8 mouse cellular contexts compared by ENCODE assay signal in the genomic region with DNA sequence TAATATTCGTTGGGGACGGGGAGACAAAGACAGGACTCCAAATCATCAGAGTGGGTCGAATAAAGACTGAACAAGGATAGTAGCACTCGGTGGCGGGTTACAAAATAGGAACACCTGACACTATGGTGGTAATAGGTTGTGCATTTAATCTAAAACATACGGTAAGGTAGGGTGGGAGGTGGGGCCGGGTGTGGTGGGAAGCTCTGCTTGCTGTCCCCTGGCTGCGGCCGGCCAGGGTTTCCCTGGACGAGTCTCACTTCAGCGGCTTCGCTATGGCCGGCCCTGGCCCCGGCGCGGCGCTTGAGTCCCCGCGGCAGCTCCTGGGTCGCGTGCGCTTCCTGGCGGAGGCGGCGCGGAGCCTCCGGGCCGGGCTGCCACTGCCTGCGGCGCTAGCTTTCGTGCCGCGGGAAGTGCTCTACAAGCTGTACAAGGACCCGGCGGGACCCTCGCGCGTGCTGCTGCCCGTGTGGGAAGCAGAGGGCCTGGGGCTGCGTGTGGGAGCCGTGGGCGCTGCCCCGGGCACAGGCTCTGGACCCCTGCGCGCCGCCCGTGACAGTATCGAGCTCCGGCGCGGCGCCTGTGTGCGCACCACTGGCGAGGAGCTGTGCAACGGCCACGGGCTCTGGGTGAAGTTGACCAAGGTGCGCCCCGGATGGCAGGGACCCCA. TPM values are rescaled to one million over a fixed set of nuclear protein-coding genes. Genes with fewer than 3 reads are reported as not detected.
A peak's percentile ranks its signal among the peaks of the same experiment; 100 is the strongest.
DNase-seq lines count a peak whose midpoint lies in the region; ATAC-seq and TF ChIP-seq lines count a peak whose summit lies in the region.

A gene (plus strand): TSS at position 187 of the 667 bp plus-strand sequence.

- H3K27ac ChIP-seq in limb, embryonic 14.5 days (replicated peaks; ENCODE audit: low read depth, low read length) = peak within 1 kb of the TSS; percentile 61
- H3K27ac ChIP-seq in midbrain, embryonic 15.5 days = peak within 1 kb of the TSS; percentile 81

- no peaks in the 10 kb centered on the region for H3K9me3 ChIP-seq in limb, embryonic 14.5 days (ENCODE audit: control insufficient read depth, low read length)
- H3K9me3 ChIP-seq in midbrain, embryonic 15.5 days = no peaks in the 10 kb centered on the region

- peak within 1 kb of the TSS; percentile 99 for H3K4me2 ChIP-seq in limb, embryonic 14.5 days (replicated peaks; ENCODE audit: low read depth, low read length, severe bottlenecking)
- peak within 1 kb of the TSS; percentile 92 for H3K4me2 ChIP-seq in midbrain, embryonic 15.5 days

- H3K4me1 ChIP-seq in limb, embryonic 14.5 days (ENCODE audit: control insufficient read depth, insufficient read depth, low read length) = peaks cover 8% of the 10 kb centered on the region
- peaks cover 26% of the 10 kb centered on the region for H3K4me1 ChIP-seq in midbrain, embryonic 15.5 days

- peak; percentile 62 for ATAC-seq in limb, embryonic 14.5 days (ENCODE audit: low FRiP score, low read depth)
- peak; percentile 72 for ATAC-seq in midbrain, embryonic 15.5 days (replicated peaks)

- H3K36me3 ChIP-seq in limb, embryonic 14.5 days (ENCODE audit: control insufficient read depth, insufficient read depth, low read length) = peaks cover 25% of the 10 kb centered on the region
- peaks cover 17% of the 10 kb centered on the region; the same call in 1 of the 2 replicates for H3K36me3 ChIP-seq in midbrain, embryonic 15.5 days (replicated peaks)

- TF ChIP-seq POLR2A in limb, embryonic 14.5 days (IDR thresholded peaks at IDR 0.05; ENCODE audit: borderline replicate concordance, extremely low read depth, insufficient read depth, insufficient read length) = no peak

- WGBS in limb, embryonic 14.5 days = 1% methylated on average over 43 of the region's 58 CpGs
- under 1% methylated on average over 51 of the region's 58 CpGs for WGBS in midbrain, embryonic 15.5 days

- DNase-seq in 416B (ENCODE audit: low read depth) = peak; percentile 81
- DNase-seq in adrenal gland, adult 2 months = peak; percentile 80
- DNase-seq in embryo, embryonic 11.5 days (ENCODE audit: low read depth, low spot score) = peak; percentile 64
- peak; percentile 74 to 82 for DNase-seq in heart, adult 18-20 months
- peak; percentile 58 for DNase-seq in kidney, adult 11 months
- peak; percentile 67 for DNase-seq in limb, embryonic 14.5 days (ENCODE audit: low spot score)
- DNase-seq in spleen, postnatal 4 days (ENCODE audit: low spot score in 2 of 2) = peak; percentile 68 to 85

- no peaks in the 10 kb centered on the region for H3K27me3 ChIP-seq in limb, embryonic 14.5 days (ENCODE audit: control insufficient read depth, insufficient read depth, low read length)
- H3K27me3 ChIP-seq in midbrain, embryonic 15.5 days (replicated peaks) = no peaks in the 10 kb centered on the region

- peak within 1 kb of the TSS; percentile 75 for H3K9ac ChIP-seq in limb, embryonic 14.5 days (ENCODE audit: low read depth, low read length, severe bottlenecking)
- peak within 1 kb of the TSS; percentile 86 for H3K9ac ChIP-seq in midbrain, embryonic 15.5 days

- H3K4me3 ChIP-seq in limb, embryonic 14.5 days (replicated peaks; ENCODE audit: low read length) = peak within 1 kb of the TSS; percentile 90
- H3K4me3 ChIP-seq in midbrain, embryonic 15.5 days = peak within 1 kb of the TSS; percentile 97

RNA-seq across cellular contexts. Expression of the gene that starts here (rescaled TPM):
- total RNA-seq in adrenal gland, adult 2 months (2021) = 10 to 100 TPM; 28.4 to 29.5 TPM
- 96.5 and 96.9 TPM in 2 replicates for polyA plus RNA-seq in adrenal gland, adult 2 months (2012; rRNA removed)
- 10 to 100 TPM; 16.8 to 19.8 TPM for total RNA-seq in heart, adult 18-20 months (2021)
- 24.6 and 35.4 TPM in 2 replicates for polyA plus RNA-seq in limb, embryonic 14.5 days (2012; rRNA removed)
- 11.1 and 11.2 TPM in 2 replicates for polyA plus RNA-seq in limb, embryonic 14.5 days (2014; fragmentation: Nextera tagmentation; extraction: Ambion mirVana)
- polyA plus RNA-seq in midbrain, embryonic 15.5 days (2015; fragmentation: Nextera tagmentation; extraction: Ambion mirVana) = 25.8 and 27.0 TPM in 2 replicates

Comparison
In these comparisons a context has a peak if more than half of its experiments do, and no peak if none do; other contexts are left out.
1. Peak in every context shown above with its lines: DNase-seq, ATAC-seq, H3K4me3 ChIP-seq and H3K27ac ChIP-seq.